Comparison of ENCODE assay signal across 24 mouse cellular contexts in the genomic region with DNA sequence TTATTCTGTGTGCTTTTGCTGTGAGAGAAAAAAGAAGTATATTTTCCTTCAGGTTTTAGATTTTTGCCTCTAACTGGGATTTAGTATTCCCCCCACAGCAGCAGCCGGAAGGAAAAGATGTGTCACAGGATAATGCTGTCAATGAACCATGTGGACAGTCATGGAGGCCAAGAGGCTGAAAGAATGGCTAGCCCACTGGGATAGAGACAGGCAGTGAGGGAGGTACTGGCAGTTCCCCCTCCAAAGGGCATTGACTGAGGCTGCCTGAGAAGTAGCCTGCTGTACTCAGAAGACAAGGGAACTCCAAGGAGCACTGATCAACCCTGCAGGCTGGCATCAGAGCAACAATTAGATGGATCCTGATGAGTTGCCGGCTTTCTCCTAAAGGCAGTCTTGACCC.
A peak's percentile ranks its signal among the peaks of the same experiment; 100 is the strongest.
DNase-seq lines count a peak whose midpoint lies in the region; ATAC-seq and TF ChIP-seq lines count a peak whose summit lies in the region.
"Had no signal": no experiment of that assay in that cellular context is flagged by ENCODE, and none has a peak within 500 bp of the region (broad histone marks: within the 10 kb centered on the region; RNA-seq: fewer than 3 reads in every experiment).

No protein-coding gene starts in this region.

- H3K9me3 ChIP-seq in hindbrain, embryonic 16.5 days (ENCODE audit: control insufficient read depth, low read length): no peaks in the 10 kb centered on the region
- H3K9me3 ChIP-seq in hindbrain, embryonic 11.5 days (ENCODE audit: control insufficient read depth, low read length): no peaks in the 10 kb centered on the region
- H3K9me3 ChIP-seq in midbrain, postnatal 0 days (ENCODE audit: low read length): no peaks in the 10 kb centered on the region
- H3K9me3 ChIP-seq in midbrain, embryonic 13.5 days: no peaks in the 10 kb centered on the region
- H3K9me3 ChIP-seq: embryonic facial prominence, embryonic 10.5 days; embryonic facial prominence, embryonic 12.5 days; forebrain, embryonic 13.5 days; forebrain, embryonic 15.5 days; G1E had no signal

- peak; percentile 2 for DNase-seq in cerebellum, adult 11-12 months
- no peak for DNase-seq in cerebellum, adult 18-20 months
- DNase-seq in hindbrain, embryonic 11.5 days (ENCODE audit: low spot score): no peak
- DNase-seq in left cerebral cortex, postnatal 4 days: peak; percentile 24
- no peak for DNase-seq in left cerebral cortex, postnatal 10 days (ENCODE audit: extremely low spot score in 1 of 2, low spot score in 2 of 2)
- DNase-seq in midbrain, postnatal 0 days (ENCODE audit: low spot score): peak; percentile 60
- DNase-seq: adrenal gland, adult 8-10 months; adrenal gland, postnatal 14 days; adrenal gland, postnatal 36 days; B cell, adult 2 months; cerebellum, adult 2 months; cerebellum, adult 9-10 months; cerebellum, postnatal 25 days had no signal

- TF ChIP-seq CTCF in midbrain, postnatal 0 days (IDR thresholded peaks at IDR 0.05): no peak

- H3K27me3 ChIP-seq in hindbrain, embryonic 16.5 days (replicated peaks; ENCODE audit: control insufficient read depth, insufficient read depth, low read length): no peaks in the 10 kb centered on the region
- no peaks in the 10 kb centered on the region for H3K27me3 ChIP-seq in hindbrain, embryonic 11.5 days (ENCODE audit: control insufficient read depth, insufficient read depth, low read length)
- no peaks in the 10 kb centered on the region for H3K27me3 ChIP-seq in midbrain, postnatal 0 days (ENCODE audit: insufficient read depth, low read length)
- H3K27me3 ChIP-seq in midbrain, embryonic 13.5 days: no peaks in the 10 kb centered on the region
- H3K27me3 ChIP-seq: CH12.LX; embryonic facial prominence, embryonic 12.5 days; forebrain, embryonic 13.5 days; forebrain, embryonic 15.5 days; Patski had no signal

- H3K4me3 ChIP-seq in hindbrain, embryonic 16.5 days (ENCODE audit: low read length): no peak overlapping the region
- no peak overlapping the region for H3K4me3 ChIP-seq in hindbrain, embryonic 11.5 days (ENCODE audit: low read depth, low read length)
- no peak overlapping the region for H3K4me3 ChIP-seq in midbrain, postnatal 0 days (ENCODE audit: low read depth, low read length)
- no peak overlapping the region for H3K4me3 ChIP-seq in midbrain, embryonic 13.5 days (replicated peaks)
- H3K4me3 ChIP-seq: embryonic facial prominence, embryonic 10.5 days; embryonic facial prominence, embryonic 12.5 days; forebrain, embryonic 13.5 days; forebrain, embryonic 15.5 days had no signal

- WGBS in hindbrain, embryonic 16.5 days: 74% methylated on average over 2 of the region's 2 CpGs
- WGBS in hindbrain, embryonic 11.5 days: 85% methylated on average over 2 of the region's 2 CpGs
- 66% methylated on average over 2 of the region's 2 CpGs for WGBS in midbrain, postnatal 0 days
- 85% methylated on average over 2 of the region's 2 CpGs for WGBS in midbrain, embryonic 13.5 days

- no peak overlapping the region for H3K9ac ChIP-seq in hindbrain, embryonic 16.5 days (ENCODE audit: low read depth, low read length)
- no peak overlapping the region for H3K9ac ChIP-seq in hindbrain, embryonic 11.5 days (ENCODE audit: low read depth, low read length)
- H3K9ac ChIP-seq in midbrain, postnatal 0 days (replicated peaks; ENCODE audit: low read length, poor library complexity, severe bottlenecking): no peak overlapping the region
- H3K9ac ChIP-seq in midbrain, embryonic 13.5 days (replicated peaks): no peak overlapping the region
- H3K9ac ChIP-seq: embryonic facial prominence, embryonic 12.5 days; forebrain, embryonic 13.5 days; forebrain, embryonic 15.5 days had no signal

- H3K36me3 ChIP-seq in hindbrain, embryonic 16.5 days (ENCODE audit: control insufficient read depth, insufficient read depth, low read length): no peaks in the 10 kb centered on the region
- no peaks in the 10 kb centered on the region for H3K36me3 ChIP-seq in hindbrain, embryonic 11.5 days (ENCODE audit: control insufficient read depth, insufficient read depth, low read length)
- H3K36me3 ChIP-seq in midbrain, postnatal 0 days (ENCODE audit: insufficient read depth, low read length): no peaks in the 10 kb centered on the region
- no peaks in the 10 kb centered on the region for H3K36me3 ChIP-seq in midbrain, embryonic 13.5 days
- H3K36me3 ChIP-seq: embryonic facial prominence, embryonic 10.5 days; embryonic facial prominence, embryonic 12.5 days; forebrain, embryonic 15.5 days; G1E had no signal

- H3K4me1 ChIP-seq in hindbrain, embryonic 16.5 days (ENCODE audit: control insufficient read depth, insufficient read depth, low read depth, low read length): no peaks in the 10 kb centered on the region
- H3K4me1 ChIP-seq in hindbrain, embryonic 11.5 days (replicated peaks; ENCODE audit: control insufficient read depth, insufficient read depth, low read length): no peaks in the 10 kb centered on the region
- 0 out of 2 replicates have a peak, but pooled peaks cover 2% of the 10 kb centered on the region for H3K4me1 ChIP-seq in midbrain, postnatal 0 days (ENCODE audit: insufficient read depth, low read length)
- H3K4me1 ChIP-seq in midbrain, embryonic 13.5 days (replicated peaks): no peaks in the 10 kb centered on the region
- H3K4me1 ChIP-seq: embryonic facial prominence, embryonic 10.5 days; embryonic facial prominence, embryonic 12.5 days; forebrain, embryonic 13.5 days; forebrain, embryonic 15.5 days had no signal

- peak; percentile 81; the same call in 1 of the 2 replicates for ATAC-seq in hindbrain, embryonic 16.5 days
- ATAC-seq in hindbrain, embryonic 11.5 days (ENCODE audit: low FRiP score): no peak
- ATAC-seq in midbrain, postnatal 0 days (ENCODE audit: low FRiP score): peak; percentile 27; the same call in 1 of the 2 replicates
- no peak for ATAC-seq in midbrain, embryonic 13.5 days
- ATAC-seq: activated CD4-positive, CD25-positive, alpha-beta regulatory T cell, adult 4 months; CD4-positive, CD25-positive, alpha-beta regulatory T cell, adult 4 months; forebrain, embryonic 13.5 days; forebrain, embryonic 15.5 days; Patski had no signal

- intact Hi-C loops in left cerebral cortex, postnatal 4 days (cut with DNase I): no loop called here
- intact Hi-C loops in left cerebral cortex, postnatal 10 days (cut with DNase I): no loop called here

- H3K27ac ChIP-seq in hindbrain, embryonic 16.5 days (ENCODE audit: low read depth, low read length): no peak overlapping the region
- H3K27ac ChIP-seq in hindbrain, embryonic 11.5 days (ENCODE audit: low read depth, low read length): no peak overlapping the region
- peak overlapping the region; percentile 12; the same call in 1 of the 2 replicates for H3K27ac ChIP-seq in midbrain, postnatal 0 days (ENCODE audit: low read depth, low read length)
- no peak overlapping the region for H3K27ac ChIP-seq in midbrain, embryonic 13.5 days
- H3K27ac ChIP-seq: embryonic facial prominence, embryonic 10.5 days; embryonic facial prominence, embryonic 12.5 days; forebrain, embryonic 13.5 days; forebrain, embryonic 15.5 days had no signal

- no peak overlapping the region for H3K4me2 ChIP-seq in hindbrain, embryonic 16.5 days (ENCODE audit: low read length)
- no peak overlapping the region for H3K4me2 ChIP-seq in hindbrain, embryonic 11.5 days (replicated peaks; ENCODE audit: low read depth, low read length)
- H3K4me2 ChIP-seq in midbrain, postnatal 0 days (ENCODE audit: low read depth, low read length, poor library complexity, severe bottlenecking): no peak overlapping the region
- H3K4me2 ChIP-seq in midbrain, embryonic 13.5 days (replicated peaks): no peak overlapping the region
- H3K4me2 ChIP-seq: embryonic facial prominence, embryonic 12.5 days; forebrain, embryonic 13.5 days; forebrain, embryonic 15.5 days had no signal

Comparison
In these comparisons a context has a peak if more than half of its experiments do, and no peak if none do; other contexts are left out.
1. DNase-seq: peak in cerebellum, adult 11-12 months (single experiment), left cerebral cortex, postnatal 4 days (single experiment) and midbrain, postnatal 0 days (single experiment); none in cerebellum, adult 18-20 months (0 of 2), hindbrain, embryonic 11.5 days (single experiment) and left cerebral cortex, postnatal 10 days (0 of 2).
2. ATAC-seq: peak in hindbrain, embryonic 16.5 days (single experiment) and midbrain, postnatal 0 days (single experiment); none in hindbrain, embryonic 11.5 days (single experiment) and midbrain, embryonic 13.5 days (single experiment).